Mouse (Mus musculus) A20 (cell line): Measurements from ENCODE around the gene Foxq1.

Experiments
- DNase-seq: peaks from one replicate; pipeline ENCODE4 v3.0.0-alpha.2; 2011; ENCODE audit warnings: low read depth, low spot score

Foxq1 gene

DNA sequence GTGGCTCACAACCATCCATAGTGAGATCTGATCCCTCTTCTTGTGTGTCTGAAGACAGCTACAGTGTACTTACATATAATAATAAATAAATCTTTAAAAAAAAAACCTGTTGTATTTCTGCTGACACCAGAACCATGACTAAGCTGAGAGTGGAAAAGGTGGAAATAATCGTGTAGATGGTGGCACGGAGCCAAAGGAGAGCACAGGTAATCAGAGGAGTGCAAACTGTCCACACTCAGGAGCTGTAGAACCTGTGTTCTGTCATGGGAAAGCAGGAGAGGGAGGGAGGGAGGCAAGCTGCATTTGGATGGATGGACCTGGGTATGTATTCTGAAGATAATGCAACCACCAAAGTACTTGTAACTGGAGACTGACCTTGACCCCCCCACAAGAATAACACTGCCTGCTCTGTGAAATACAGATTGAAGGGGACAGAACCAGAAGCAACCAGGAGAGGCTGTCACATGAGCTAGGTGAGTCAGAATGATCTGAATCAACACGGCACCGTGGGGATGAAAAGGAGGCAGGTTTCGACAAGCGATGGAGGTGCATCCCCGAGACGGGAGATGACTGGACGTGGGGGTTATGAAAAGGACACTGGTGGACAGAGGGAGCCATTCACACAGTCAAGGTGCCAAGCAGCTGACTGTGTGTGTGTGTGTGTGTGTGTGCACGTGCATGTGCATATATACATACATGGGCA is 17.0 kb downstream of the Foxq1 start:
- no peak for DNase-seq

DNA sequence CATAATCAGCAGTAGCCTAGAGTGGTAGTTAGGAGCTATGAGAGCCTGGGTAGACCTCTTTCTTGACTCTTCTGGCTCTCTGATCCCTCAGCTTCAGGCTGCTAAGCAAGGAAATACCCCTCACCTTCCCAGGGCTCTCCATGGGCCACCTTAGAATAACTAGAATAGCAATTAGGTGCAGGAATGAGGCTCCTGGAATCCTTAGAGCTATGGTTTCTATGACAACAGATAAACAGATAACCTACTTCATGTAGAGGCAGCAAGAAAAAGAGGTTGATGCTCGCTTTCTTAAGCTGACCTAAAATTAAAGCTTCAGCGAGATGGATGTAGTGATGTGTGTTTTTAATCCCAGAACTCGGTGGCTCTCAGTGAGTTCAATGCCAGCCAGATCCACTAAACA is 18.7 kb downstream of the Foxq1 start:
- DNase-seq, result no peak

DNA sequence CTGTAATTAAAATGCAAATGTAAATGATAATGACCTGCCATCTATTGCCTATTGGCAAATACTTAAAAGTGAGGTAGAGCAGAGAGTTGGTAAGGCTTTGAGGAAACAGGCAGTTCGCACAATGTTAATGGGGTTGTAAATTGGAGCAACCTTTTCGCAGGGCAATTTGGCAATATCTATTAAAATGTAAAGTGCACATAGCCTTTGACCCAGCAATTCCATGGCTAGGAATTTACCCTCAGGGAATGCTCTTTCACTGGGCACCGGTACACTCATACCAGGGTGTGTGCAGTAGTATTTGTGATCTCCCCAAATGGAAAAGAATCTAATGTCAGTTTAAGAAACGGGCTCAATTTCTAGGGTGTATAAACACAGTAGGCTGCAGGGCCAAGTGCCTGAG is 20.8 kb downstream of the Foxq1 start:
- no peak for DNase-seq

DNA sequence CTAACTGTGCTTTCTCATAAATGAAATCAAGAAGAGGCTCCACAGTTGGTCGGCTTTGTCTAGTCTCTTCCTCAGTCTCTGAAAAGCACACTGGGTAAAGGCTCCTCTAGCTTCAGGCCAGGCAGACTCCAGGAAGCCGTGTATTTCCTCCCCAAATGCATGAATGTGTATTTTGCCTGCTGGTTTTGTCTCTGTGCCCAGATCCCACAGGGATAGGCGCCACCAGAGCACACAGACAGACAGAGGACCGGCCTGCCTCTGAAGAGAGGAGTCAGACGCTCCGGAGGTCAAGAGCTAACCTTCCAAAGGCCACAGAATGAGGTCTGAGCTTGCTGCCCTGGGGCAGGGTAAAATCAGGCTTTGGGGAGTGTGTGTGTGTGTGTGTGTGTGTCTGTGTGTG is 21.6 kb downstream of the Foxq1 start:
- DNase-seq, result no peak

DNA sequence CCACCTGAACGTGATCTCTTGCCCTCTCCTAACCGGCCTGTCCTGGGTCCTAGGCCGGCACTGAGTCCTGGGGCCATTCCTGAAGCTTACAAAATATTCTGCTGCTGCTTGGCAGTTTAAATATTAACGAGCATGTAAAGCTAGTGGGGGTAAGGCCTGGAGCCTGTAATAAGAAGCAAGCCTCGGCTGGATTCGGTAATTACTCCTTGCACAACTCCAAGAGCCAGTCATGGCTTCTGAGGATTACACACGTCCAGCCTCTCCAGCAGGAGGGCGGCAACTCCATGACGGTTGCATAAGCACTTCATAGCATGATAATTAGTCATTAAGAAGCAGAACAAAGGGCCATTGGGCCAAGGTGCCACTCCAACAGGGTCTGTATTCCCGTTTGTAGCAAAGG is 22.5 kb downstream of the Foxq1 start:
- DNase-seq, result no peak

DNA sequence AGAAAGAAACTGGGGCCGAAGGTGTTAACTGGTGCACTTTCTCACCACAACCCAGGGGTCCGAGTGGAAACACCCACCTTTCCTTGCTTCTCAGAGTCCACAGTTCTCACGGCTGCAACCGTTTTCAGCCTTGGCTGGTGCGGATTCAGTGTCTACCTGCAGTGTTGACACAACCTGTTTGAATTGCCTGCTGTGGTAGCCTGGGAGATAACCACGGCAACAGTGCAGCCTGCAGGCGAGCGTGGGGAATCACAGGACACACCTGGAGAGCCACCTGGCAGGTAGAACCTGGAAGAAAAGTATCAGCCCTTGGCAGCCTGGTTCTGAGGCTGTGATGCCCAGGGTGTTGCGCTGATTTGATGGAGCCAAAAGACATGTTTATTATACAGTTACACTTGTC is 23.9 kb downstream of the Foxq1 start:
- DNase-seq, result peak; percentile 8

DNA sequence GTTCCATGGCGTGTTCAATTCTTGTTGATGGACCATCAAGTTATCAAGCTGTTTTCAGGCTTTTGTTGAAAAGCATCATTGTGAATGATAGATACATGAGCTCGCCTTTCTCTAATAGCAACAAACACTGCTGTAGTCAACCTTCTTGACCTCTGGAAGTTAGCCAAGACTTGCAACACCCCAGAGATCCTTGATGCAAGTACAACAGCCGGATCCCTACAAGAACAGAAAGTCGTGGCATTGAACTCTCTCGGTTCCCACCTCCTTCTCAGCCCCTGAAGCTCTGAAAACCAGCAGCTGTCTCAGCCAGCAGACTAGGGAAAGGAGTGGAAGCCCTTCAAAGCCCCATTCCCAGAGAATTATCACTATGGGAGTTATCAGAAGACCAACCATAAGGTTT is 31.4 kb downstream of the Foxq1 start:
- DNase-seq, result no peak

DNA sequence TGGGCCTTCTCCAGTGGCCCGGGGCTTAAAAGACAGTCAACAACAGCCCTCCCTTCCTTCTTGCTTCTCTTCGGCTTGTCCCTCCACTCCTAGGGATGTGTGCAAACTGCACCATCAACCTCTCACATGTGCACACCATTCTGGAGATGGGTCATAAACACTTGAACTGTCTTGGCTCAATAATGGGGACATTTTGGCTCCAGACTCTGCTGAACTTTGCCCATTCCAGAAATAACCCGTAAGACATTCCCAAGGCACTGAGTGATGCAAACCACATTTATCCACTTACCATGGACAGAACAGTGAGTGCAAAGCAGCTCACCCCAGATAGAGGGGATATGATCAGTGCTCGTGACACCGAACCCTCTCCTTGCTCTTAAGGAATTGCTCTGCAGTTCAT is 43.6 kb downstream of the Foxq1 start:
- DNase-seq, result no peak

DNA sequence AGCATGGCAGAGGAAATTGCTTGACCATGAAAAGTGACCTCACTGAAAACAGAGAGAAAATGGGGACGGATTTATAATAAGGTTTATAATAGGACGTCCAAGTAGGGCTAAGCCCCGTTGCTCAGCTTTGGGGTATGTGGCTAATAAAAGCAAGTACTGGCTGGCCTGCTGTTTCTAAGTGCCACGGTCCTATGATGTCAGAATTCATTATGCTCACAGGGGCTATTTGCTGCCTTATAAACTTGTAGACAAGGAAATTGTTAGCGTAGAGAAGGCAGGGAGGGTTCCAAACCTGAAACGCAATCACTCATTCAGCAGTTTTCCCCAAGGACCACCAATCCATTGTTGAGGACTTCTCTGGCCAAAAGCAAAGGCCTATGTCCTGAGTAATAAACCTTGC is 48.0 kb downstream of the Foxq1 start:
- DNase-seq, result no peak
